Comparison of ENCODE assay signal across 8 mouse cellular contexts in the genomic region with DNA sequence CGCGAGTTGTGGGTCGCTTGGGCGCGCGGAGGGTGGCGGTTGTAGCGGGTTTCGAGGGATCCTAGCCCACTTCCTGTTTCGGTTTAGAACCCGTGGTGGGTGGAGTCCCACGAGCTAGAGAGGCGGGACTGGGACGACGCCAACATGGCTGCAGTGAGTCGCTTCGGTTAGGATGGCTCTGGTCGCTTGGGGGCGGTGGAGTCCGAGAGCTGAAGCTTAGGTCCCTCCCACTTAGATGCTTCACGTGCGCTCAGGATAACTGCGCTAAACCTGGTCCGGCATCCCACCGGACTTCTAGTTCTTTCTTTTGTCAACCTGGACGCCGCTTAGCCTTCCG. TPM values are rescaled to one million over a fixed set of nuclear protein-coding genes. Genes with fewer than 3 reads are reported as not detected.
DNase-seq lines count a peak whose midpoint lies in the region; ATAC-seq lines count a peak whose summit lies in the region.

A gene (minus strand): TSS at position 117 of the 337 bp plus-strand sequence.

- peak within 1 kb of the TSS; percentile 60 for H3K4me3 ChIP-seq in hindbrain, embryonic 16.5 days (ENCODE audit: low read length)
- H3K4me3 ChIP-seq in macrophage (ENCODE audit: inconsistent target): peak within 1 kb of the TSS; percentile 54

- H3K4me1 ChIP-seq in hindbrain, embryonic 16.5 days (ENCODE audit: control insufficient read depth, insufficient read depth, low read depth, low read length): no peaks in the 10 kb centered on the region

- peak; percentile 99 for ATAC-seq in hindbrain, embryonic 16.5 days

- H3K9ac ChIP-seq in hindbrain, embryonic 16.5 days (ENCODE audit: low read depth, low read length): peak within 1 kb of the TSS; percentile 76

- no peaks in the 10 kb centered on the region for H3K79me2 ChIP-seq in macrophage (ENCODE audit: inconsistent target)

- no peaks in the 10 kb centered on the region for H3K27me3 ChIP-seq in hindbrain, embryonic 16.5 days (replicated peaks; ENCODE audit: control insufficient read depth, insufficient read depth, low read length)

- H3K4me2 ChIP-seq in hindbrain, embryonic 16.5 days (ENCODE audit: low read length): peak within 1 kb of the TSS; percentile 50

- no peaks in the 10 kb centered on the region for H3K9me3 ChIP-seq in hindbrain, embryonic 16.5 days (ENCODE audit: control insufficient read depth, low read length)

- H3K36me3 ChIP-seq in hindbrain, embryonic 16.5 days (ENCODE audit: control insufficient read depth, insufficient read depth, low read length): no peaks in the 10 kb centered on the region
- H3K36me3 ChIP-seq in macrophage (ENCODE audit: inconsistent target): no peaks in the 10 kb centered on the region

- 27% methylated on average over 18 of the region's 28 CpGs for WGBS in hindbrain, embryonic 16.5 days
- WGBS in macrophage (ENCODE audit: missing documents): 28% methylated on average over 17 of the region's 28 CpGs

- peak; percentile 31 for DNase-seq in WW6 (ENCODE audit: low read depth, low spot score)
- DNase-seq in cerebellum, postnatal 36 days: peak; percentile 84 to 87
- DNase-seq in frontal cortex, postnatal 36 days (ENCODE audit: low spot score in 2 of 2): peak; percentile 64 to 81
- DNase-seq in left cerebral cortex, adult 18-20 months (ENCODE audit: low spot score in 2 of 2): peak; percentile 77 to 78
- DNase-seq in right cerebral cortex, postnatal 10 days (ENCODE audit: low spot score in 2 of 2): peak; percentile 93
- DNase-seq in urinary bladder, postnatal 25 days (ENCODE audit: low spot score): peak; percentile 73

- peak within 1 kb of the TSS; percentile 59 for H3K27ac ChIP-seq in hindbrain, embryonic 16.5 days (ENCODE audit: low read depth, low read length)
- no peak within 1 kb of the TSS for H3K27ac ChIP-seq in macrophage

RNA-seq across cellular contexts. Expression of the gene that starts here (rescaled TPM):
- polyA plus RNA-seq in hindbrain, embryonic 16.5 days (2015; fragmentation: Nextera tagmentation; extraction: Ambion mirVana): 23.3 and 23.5 TPM in 2 replicates
- 10 to 100 TPM; 34.3 to 36.8 TPM for total RNA-seq in left cerebral cortex, adult 18-20 months (2021)
- total RNA-seq in macrophage (2018; cell fraction: chromatin; rRNA removed): 10 to 100 TPM in 8 of 26 experiments, 1 to 10 TPM in 18; 2.6 to 15.4 (median 8.4) TPM
- total RNA-seq in macrophage (2018; cell fraction: cytosol; rRNA removed): 10 to 100 TPM in 20 of 26 experiments, 1 to 10 TPM in 6; 8.8 to 12.6 (median 10.5) TPM
- 10 to 100 TPM in 5 of 26 experiments, 1 to 10 TPM in 21; 3.0 to 16.9 (median 8.3) TPM for total RNA-seq in macrophage (2018; cell fraction: nucleus; rRNA removed)
- 7.2 to 10.8 TPM (median 8.0 TPM) in 3 replicates for polyA plus RNA-seq in macrophage (2018)

Comparison
In these comparisons a context has a peak if more than half of its experiments do, and no peak if none do; other contexts are left out.
1. DNase-seq: peak in every context shown above with its lines; median percentile 93 in right cerebral cortex, postnatal 10 days; 86 in cerebellum, postnatal 36 days; 78 in left cerebral cortex, adult 18-20 months; 73 in urinary bladder, postnatal 25 days; 72 in frontal cortex, postnatal 36 days; 31 in WW6.